Mouse (Mus musculus): ENCODE measurements around the gene Usp34. TPM values are rescaled to one million over a fixed set of nuclear protein-coding genes. Genes with fewer than 3 reads are reported as not detected.
A peak's percentile ranks its signal among the peaks of the same experiment; 100 is the strongest.
"Not testable (repeated sequence)": the region's sequence is repeated elsewhere in the genome, so short reads cannot be mapped to it uniquely, and the experiment has no call there.

Gene Usp34
- polyA plus RNA-seq, 1 experiment from 2014 or later: 7.3 TPM

- Histone ChIP-seq H3K4me3 (ENCODE audit: low read depth, low read length) (no peak overlapping the region), H3K9me3 (replicated peaks; ENCODE audit: control insufficient read depth, low read length) (no peaks in the 10 kb centered on the region), H3K9ac (ENCODE audit: low read depth, low read length) (no peak overlapping the region), H3K4me1 (ENCODE audit: control insufficient read depth, low read depth, low read length) (no peaks in the 10 kb centered on the region), H3K36me3 (ENCODE audit: control insufficient read depth, insufficient read depth) (peaks cover 72% of the 10 kb centered on the region), H3K27me3 (ENCODE audit: control insufficient read depth, insufficient read depth, low read depth, low read length) (no peaks in the 10 kb centered on the region), H3K4me2 (ENCODE audit: low read depth, low read length) (no peak overlapping the region), H3K27ac (ENCODE audit: low read length) (no peak overlapping the region)
- ATAC-seq (ENCODE audit: low read depth): no peak
- WGBS (ENCODE audit: insufficient replicate concordance): 90% methylated on average over 4 of the region's 4 CpGs
Measured at GRCm38 (mm10) chr11:23284469-23284868, 22.2 kb upstream of the Usp34 start.

- 60% methylated on average over 4 of the region's 4 CpGs for WGBS (ENCODE audit: insufficient replicate concordance)
- not testable (repeated sequence) for H3K4me3 ChIP-seq (ENCODE audit: low read depth, low read length); H3K9me3 ChIP-seq (replicated peaks; ENCODE audit: control insufficient read depth, low read length); H3K27ac ChIP-seq (ENCODE audit: low read length); H3K4me1 ChIP-seq (ENCODE audit: control insufficient read depth, low read depth, low read length); H3K27me3 ChIP-seq (ENCODE audit: control insufficient read depth, insufficient read depth, low read depth, low read length); ATAC-seq (ENCODE audit: low read depth); H3K4me2 ChIP-seq (ENCODE audit: low read depth, low read length); H3K9ac ChIP-seq (ENCODE audit: low read depth, low read length)
- H3K36me3 ChIP-seq (ENCODE audit: control insufficient read depth, insufficient read depth): peaks cover 78% of the 10 kb centered on the region
Measured at GRCm38 (mm10) chr11:23288866-23289265, 17.8 kb upstream of the Usp34 start.

- Histone ChIP-seq H3K27me3 (ENCODE audit: control insufficient read depth, insufficient read depth, low read depth, low read length) (no peaks in the 10 kb centered on the region), H3K9me3 (replicated peaks; ENCODE audit: control insufficient read depth, low read length) (no peaks in the 10 kb centered on the region), H3K4me2 (ENCODE audit: low read depth, low read length) (no peak overlapping the region), H3K4me1 (ENCODE audit: control insufficient read depth, low read depth, low read length) (no peaks in the 10 kb centered on the region), H3K4me3 (ENCODE audit: low read depth, low read length) (no peak overlapping the region), H3K9ac (ENCODE audit: low read depth, low read length) (no peak overlapping the region), H3K36me3 (ENCODE audit: control insufficient read depth, insufficient read depth) (peaks cover 49% of the 10 kb centered on the region), H3K27ac (ENCODE audit: low read length) (no peak overlapping the region)
- WGBS (ENCODE audit: insufficient replicate concordance): 93% methylated on average over 2 of the region's 2 CpGs
- no peak for ATAC-seq (ENCODE audit: low read depth)
Measured at GRCm38 (mm10) chr11:23297379-23297778, 9.3 kb upstream of the Usp34 start.

- Histone ChIP-seq H3K9me3 (replicated peaks; ENCODE audit: control insufficient read depth, low read length) (no peaks in the 10 kb centered on the region), H3K9ac (ENCODE audit: low read depth, low read length) (no peak overlapping the region), H3K27ac (ENCODE audit: low read length) (no peak overlapping the region), H3K4me3 (ENCODE audit: low read depth, low read length) (no peak overlapping the region), H3K27me3 (ENCODE audit: control insufficient read depth, insufficient read depth, low read depth, low read length) (no peaks in the 10 kb centered on the region), H3K4me1 (ENCODE audit: control insufficient read depth, low read depth, low read length) (no peaks in the 10 kb centered on the region), H3K4me2 (ENCODE audit: low read depth, low read length) (no peak overlapping the region), H3K36me3 (ENCODE audit: control insufficient read depth, insufficient read depth) (peaks cover 40% of the 10 kb centered on the region)
- WGBS (ENCODE audit: insufficient replicate concordance): 85% methylated on average over 2 of the region's 2 CpGs
- ATAC-seq (ENCODE audit: low read depth): no peak
Measured at GRCm38 (mm10) chr11:23298301-23298700, 8.4 kb upstream of the Usp34 start.

GRCm38 (mm10) chr11:23299910-23300309 is 6.8 kb upstream of the Usp34 start:
- H3K9me3 ChIP-seq (replicated peaks; ENCODE audit: control insufficient read depth, low read length): no peaks in the 10 kb centered on the region
- peaks cover 26% of the 10 kb centered on the region for H3K36me3 ChIP-seq (ENCODE audit: control insufficient read depth, insufficient read depth)
- H3K27ac ChIP-seq (ENCODE audit: low read length): no peak overlapping the region
- 0 out of 2 replicates have a peak, but pooled peaks have one; percentile 14 for ATAC-seq (ENCODE audit: low read depth)
- no peak overlapping the region for H3K9ac ChIP-seq (ENCODE audit: low read depth, low read length)
- WGBS (ENCODE audit: insufficient replicate concordance): 77% methylated on average over 1 of the region's 1 CpGs
- H3K27me3 ChIP-seq (ENCODE audit: control insufficient read depth, insufficient read depth, low read depth, low read length): no peaks in the 10 kb centered on the region
- H3K4me1 ChIP-seq (ENCODE audit: control insufficient read depth, low read depth, low read length): peaks cover 3% of the 10 kb centered on the region
- no peak overlapping the region for H3K4me3 ChIP-seq (ENCODE audit: low read depth, low read length)
- no peak overlapping the region for H3K4me2 ChIP-seq (ENCODE audit: low read depth, low read length)

- WGBS (ENCODE audit: insufficient replicate concordance): 51% methylated on average over 1 of the region's 1 CpGs
- H3K27ac ChIP-seq (ENCODE audit: low read length): no peak overlapping the region
- no peak for ATAC-seq (ENCODE audit: low read depth)
- H3K9ac ChIP-seq (ENCODE audit: low read depth, low read length): no peak overlapping the region
- H3K4me3 ChIP-seq (ENCODE audit: low read depth, low read length): no peak overlapping the region
- H3K27me3 ChIP-seq (ENCODE audit: control insufficient read depth, insufficient read depth, low read depth, low read length): no peaks in the 10 kb centered on the region
- H3K4me1 ChIP-seq (ENCODE audit: control insufficient read depth, low read depth, low read length): peaks cover 3% of the 10 kb centered on the region
- H3K4me2 ChIP-seq (ENCODE audit: low read depth, low read length): no peak overlapping the region
- H3K9me3 ChIP-seq (replicated peaks; ENCODE audit: control insufficient read depth, low read length): no peaks in the 10 kb centered on the region
- peaks cover 2% of the 10 kb centered on the region; the same call in 1 of the 2 replicates for H3K36me3 ChIP-seq (ENCODE audit: control insufficient read depth, insufficient read depth)
Measured at GRCm38 (mm10) chr11:23303126-23303525, 3.6 kb upstream of the Usp34 start.

- not testable (repeated sequence) for H3K27me3 ChIP-seq (ENCODE audit: control insufficient read depth, insufficient read depth, low read depth, low read length); H3K36me3 ChIP-seq (ENCODE audit: control insufficient read depth, insufficient read depth); H3K9me3 ChIP-seq (replicated peaks; ENCODE audit: control insufficient read depth, low read length); ATAC-seq (ENCODE audit: low read depth)
- H3K4me2 ChIP-seq (ENCODE audit: low read depth, low read length): peak overlapping the region; percentile 65
- H3K9ac ChIP-seq (ENCODE audit: low read depth, low read length): peak overlapping the region; percentile 98
- H3K4me1 ChIP-seq (ENCODE audit: control insufficient read depth, low read depth, low read length): peaks cover 18% of the 10 kb centered on the region
- peak overlapping the region; percentile 99 for H3K27ac ChIP-seq (ENCODE audit: low read length)
- WGBS (ENCODE audit: insufficient replicate concordance): 35% methylated on average over 10 of the region's 10 CpGs
- H3K4me3 ChIP-seq (ENCODE audit: low read depth, low read length): peak overlapping the region; percentile 94
Measured at GRCm38 (mm10) chr11:23305101-23305672, 1.5 kb upstream of the Usp34 start.

- peak overlapping the region; percentile 98 for H3K9ac ChIP-seq (ENCODE audit: low read depth, low read length)
- peak overlapping the region; percentile 99 for H3K27ac ChIP-seq (ENCODE audit: low read length)
- 0% methylated on average over 73 of the region's 98 CpGs for WGBS (ENCODE audit: insufficient replicate concordance)
- no peaks in the 10 kb centered on the region for H3K9me3 ChIP-seq (replicated peaks; ENCODE audit: control insufficient read depth, low read length)
- ATAC-seq (ENCODE audit: low read depth): peak; percentile 96
- H3K4me1 ChIP-seq (ENCODE audit: control insufficient read depth, low read depth, low read length): peaks cover 18% of the 10 kb centered on the region
- peak overlapping the region; percentile 74 for H3K4me2 ChIP-seq (ENCODE audit: low read depth, low read length)
- H3K36me3 ChIP-seq (ENCODE audit: control insufficient read depth, insufficient read depth): no peaks in the 10 kb centered on the region
- no peaks in the 10 kb centered on the region for H3K27me3 ChIP-seq (ENCODE audit: control insufficient read depth, insufficient read depth, low read depth, low read length)
- peak overlapping the region; percentile 94 for H3K4me3 ChIP-seq (ENCODE audit: low read depth, low read length)
Measured at GRCm38 (mm10) chr11:23305673-23306608, 754 bp upstream of the Usp34 start.

- Histone ChIP-seq H3K27me3 (ENCODE audit: control insufficient read depth, insufficient read depth, low read depth, low read length) (no peaks in the 10 kb centered on the region), H3K36me3 (ENCODE audit: control insufficient read depth, insufficient read depth) (no peaks in the 10 kb centered on the region), H3K27ac (ENCODE audit: low read length) (peak overlapping the region; percentile 99), H3K9me3 (replicated peaks; ENCODE audit: control insufficient read depth, low read length) (no peaks in the 10 kb centered on the region), H3K4me1 (ENCODE audit: control insufficient read depth, low read depth, low read length) (peaks cover 27% of the 10 kb centered on the region), H3K9ac (ENCODE audit: low read depth, low read length) (peak overlapping the region; percentile 97), H3K4me2 (ENCODE audit: low read depth, low read length) (peak overlapping the region; percentile 74), H3K4me3 (ENCODE audit: low read depth, low read length) (peak overlapping the region; percentile 94)
- WGBS (ENCODE audit: insufficient replicate concordance): 2% methylated on average over 6 of the region's 6 CpGs
- ATAC-seq (ENCODE audit: low read depth): no peak
Measured at GRCm38 (mm10) chr11:23307566-23307920, 848 bp downstream of the Usp34 start.

All from liver, embryonic 16.5 days (tissue).